Comparison of ENCODE assay signal across 10 mouse cellular contexts in the genomic region with DNA sequence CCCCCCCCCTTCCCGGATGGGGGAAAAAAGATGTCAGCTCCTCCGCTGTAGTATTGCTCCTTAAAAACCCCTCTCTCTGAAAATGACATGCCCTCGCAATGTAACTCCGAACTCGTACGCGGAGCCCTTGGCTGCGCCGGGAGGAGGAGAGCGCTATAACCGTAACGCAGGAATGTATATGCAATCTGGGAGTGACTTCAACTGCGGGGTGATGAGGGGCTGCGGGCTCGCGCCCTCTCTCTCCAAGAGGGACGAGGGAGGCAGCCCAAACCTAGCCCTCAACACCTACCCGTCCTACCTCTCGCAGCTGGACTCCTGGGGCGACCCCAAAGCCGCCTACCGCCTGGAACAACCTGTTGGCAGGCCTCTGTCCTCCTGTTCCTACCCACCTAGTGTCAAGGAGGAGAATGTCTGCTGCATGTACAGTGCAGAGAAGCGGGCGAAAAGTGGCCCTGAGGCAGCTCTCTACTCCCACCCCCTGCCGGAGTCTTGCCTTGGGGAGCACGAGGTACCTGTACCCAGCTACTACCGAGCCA. TPM values are rescaled to one million over a fixed set of nuclear protein-coding genes. Genes with fewer than 3 reads are reported as not detected.
DNase-seq lines count a peak whose midpoint lies in the region; ATAC-seq and TF ChIP-seq lines count a peak whose summit lies in the region.
"Had no signal": no experiment of that assay in that cellular context is flagged by ENCODE, and none has a peak within 500 bp of the region (broad histone marks: within the 10 kb centered on the region; RNA-seq: fewer than 3 reads in every experiment).

A gene (plus strand): TSS at position 21 of the 536 bp plus-strand sequence.

- no peak within 1 kb of the TSS for H3K9ac ChIP-seq in lung, postnatal 0 days (replicated peaks; ENCODE audit: low read depth)
- H3K9ac ChIP-seq in hindbrain, embryonic 15.5 days = no peak within 1 kb of the TSS

- TF ChIP-seq CTCF in lung, postnatal 0 days (IDR thresholded peaks at IDR 0.05) = no peak
- TF ChIP-seq CTCF in embryonic fibroblast, embryonic 13.5 days (IDR thresholded peaks at IDR 0.05; ENCODE audit: borderline replicate concordance, insufficient read depth, low read length) = no peak

- H3K4me3 ChIP-seq in lung, postnatal 0 days (ENCODE audit: low read depth, low read length) = 0 out of 2 replicates have a peak within 1 kb of the TSS, but pooled peaks have one; percentile 0
- H3K4me3 ChIP-seq in embryonic fibroblast, embryonic 13.5 days (ENCODE audit: insufficient read depth, low read length) = peak within 1 kb of the TSS; percentile 35
- H3K4me3 ChIP-seq in hindbrain, embryonic 15.5 days = 0 out of 2 replicates have a peak within 1 kb of the TSS, but pooled peaks have one; percentile 2
- H3K4me3 ChIP-seq: erythroblast, embryonic 14.5 days had no signal

- H3K4me1 ChIP-seq in lung, postnatal 0 days (ENCODE audit: insufficient read depth, low read depth, low read length) = no peaks in the 10 kb centered on the region
- H3K4me1 ChIP-seq in embryonic fibroblast, embryonic 13.5 days (ENCODE audit: control insufficient read depth, insufficient read depth, low read length) = no peaks in the 10 kb centered on the region
- H3K4me1 ChIP-seq in hindbrain, embryonic 15.5 days (replicated peaks) = no peaks in the 10 kb centered on the region

- H3K27me3 ChIP-seq in lung, postnatal 0 days (replicated peaks; ENCODE audit: insufficient read depth, low read length) = peaks cover 81% of the 10 kb centered on the region
- peaks cover 96% of the 10 kb centered on the region for H3K27me3 ChIP-seq in hindbrain, embryonic 15.5 days

- WGBS in lung, postnatal 0 days = 4% methylated on average over 27 of the region's 27 CpGs
- WGBS in hindbrain, embryonic 15.5 days = 4% methylated on average over 27 of the region's 27 CpGs

- DNase-seq in lung, postnatal 0 days (ENCODE audit: low spot score) = no peak
- no peak for DNase-seq in lung, postnatal 10 days
- no peak for DNase-seq in natural killer cell, adult 2 months (ENCODE audit: low spot score in 2 of 2)
- DNase-seq in layer of hippocampus, adult 11-12 months (ENCODE audit: low spot score) = no peak
- DNase-seq in layer of hippocampus, adult 9-10 months (ENCODE audit: low spot score) = no peak

- H3K4me2 ChIP-seq in lung, postnatal 0 days (replicated peaks; ENCODE audit: low read depth, low read length) = no peak within 1 kb of the TSS
- H3K4me2 ChIP-seq in hindbrain, embryonic 15.5 days = peak within 1 kb of the TSS; percentile 18; the same call in 1 of the 2 replicates

- no peak within 1 kb of the TSS for H3K27ac ChIP-seq in lung, postnatal 0 days (ENCODE audit: low read length)
- no peak within 1 kb of the TSS; the same call in 1 of the 2 replicates for H3K27ac ChIP-seq in embryonic fibroblast, embryonic 13.5 days (ENCODE audit: insufficient read depth, low read length)
- no peak within 1 kb of the TSS for H3K27ac ChIP-seq in hindbrain, embryonic 15.5 days (replicated peaks)

- H3K9me3 ChIP-seq in lung, postnatal 0 days (ENCODE audit: low read length) = no peaks in the 10 kb centered on the region
- no peaks in the 10 kb centered on the region for H3K9me3 ChIP-seq in hindbrain, embryonic 15.5 days

- no peak for ATAC-seq in lung, postnatal 0 days
- no peak for ATAC-seq in hindbrain, embryonic 15.5 days (ENCODE audit: low FRiP score, low read depth)
- ATAC-seq in neutrophil, adult 5-6 weeks (ENCODE audit: extremely low read depth, insufficient number of reproducible peaks, low FRiP score, poor library complexity, severe bottlenecking) = 0 out of 2 replicates have a peak, but pooled peaks have one; percentile 18

- TF ChIP-seq POLR2A in embryonic fibroblast, embryonic 13.5 days (IDR thresholded peaks at IDR 0.05; ENCODE audit: low read depth, low read length) = 0 out of 2 replicates have a peak, but pooled peaks have one; percentile 28

- TF ChIP-seq EP300 in lung, postnatal 0 days (IDR thresholded peaks at IDR 0.05) = no peak

- no peaks in the 10 kb centered on the region for H3K36me3 ChIP-seq in lung, postnatal 0 days (ENCODE audit: insufficient read depth, low read length)
- H3K36me3 ChIP-seq in hindbrain, embryonic 15.5 days = no peaks in the 10 kb centered on the region

RNA-seq across cellular contexts. Expression of the gene that starts here (rescaled TPM):
- polyA plus RNA-seq in lung, postnatal 0 days (2015; fragmentation: Nextera tagmentation; extraction: Ambion mirVana) = not detected in 2 replicates
- polyA plus RNA-seq in embryonic fibroblast, embryonic 13.5 days (2011; ENCODE audit: insufficient read length, low read depth, missing spikeins) = 7.3 and 16.6 TPM in 2 replicates
- not detected in 2 replicates for polyA plus RNA-seq in hindbrain, embryonic 15.5 days (2015; fragmentation: Nextera tagmentation; extraction: Ambion mirVana)
- total RNA-seq in neutrophil, adult 5-6 weeks (2017) = not detected in 2 replicates
- total RNA-seq: left cerebral cortex, postnatal 4 days had no signal
- polyA plus RNA-seq: erythroblast, embryonic 14.5 days had no signal

Comparison
In these comparisons a context has a peak if more than half of its experiments do, and no peak if none do; other contexts are left out.
1. Peak in ATAC-seq in neutrophil, adult 5-6 weeks; RNA of the gene not detected or under 1 TPM.